Mouse (Mus musculus) layer of hippocampus, adult 8-10 months (tissue): ENCODE results near the gene Rnf181. TPM values are rescaled to one million over a fixed set of nuclear protein-coding genes. Genes with fewer than 3 reads are reported as not detected.

Experiments
- DNase-seq, 2 experiments: peaks; one replicate each; pipeline ENCODE4 v3.0.0; 2022; ENCODE audit warnings: low spot score in 2 of 2
- total RNA-seq, 4 experiments: library from RNA; stranded (reverse); gene quantifications; 2 replicates each; pipeline ENCODE4 v1.2.4; 2022

Rnf181 gene
- total RNA-seq, 4 experiments from 2014 or later: 72.3 to 86.0 (median 78.8) TPM

DNA sequence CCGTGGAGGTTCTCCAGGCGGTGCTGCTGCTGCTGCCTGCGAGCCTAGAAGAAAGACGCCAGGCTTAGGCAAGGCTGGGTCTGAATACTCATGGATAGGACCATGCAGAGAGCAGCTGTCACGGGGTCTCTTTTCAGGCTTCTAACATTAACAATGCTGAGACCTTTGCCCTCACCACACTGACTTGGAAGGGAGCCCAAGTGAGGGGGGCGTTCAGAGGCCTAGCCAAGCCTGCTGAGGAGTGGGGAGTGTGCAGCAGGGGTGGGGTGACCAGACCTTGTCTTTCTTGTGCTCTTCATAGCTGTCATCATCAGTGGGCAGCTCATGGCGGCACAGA is 6.2 kb downstream of the Rnf181 start:
- DNase-seq: no peak

GRCm38 (mm10) chr6:72359891-72360598 is 6.7 kb downstream of the Rnf181 start:
- no peak for DNase-seq

- DNase-seq: no peak
These were observed 7.4 kb downstream of the Rnf181 start for GRCm38 (mm10) chr6:72359343-72359742.

DNA sequence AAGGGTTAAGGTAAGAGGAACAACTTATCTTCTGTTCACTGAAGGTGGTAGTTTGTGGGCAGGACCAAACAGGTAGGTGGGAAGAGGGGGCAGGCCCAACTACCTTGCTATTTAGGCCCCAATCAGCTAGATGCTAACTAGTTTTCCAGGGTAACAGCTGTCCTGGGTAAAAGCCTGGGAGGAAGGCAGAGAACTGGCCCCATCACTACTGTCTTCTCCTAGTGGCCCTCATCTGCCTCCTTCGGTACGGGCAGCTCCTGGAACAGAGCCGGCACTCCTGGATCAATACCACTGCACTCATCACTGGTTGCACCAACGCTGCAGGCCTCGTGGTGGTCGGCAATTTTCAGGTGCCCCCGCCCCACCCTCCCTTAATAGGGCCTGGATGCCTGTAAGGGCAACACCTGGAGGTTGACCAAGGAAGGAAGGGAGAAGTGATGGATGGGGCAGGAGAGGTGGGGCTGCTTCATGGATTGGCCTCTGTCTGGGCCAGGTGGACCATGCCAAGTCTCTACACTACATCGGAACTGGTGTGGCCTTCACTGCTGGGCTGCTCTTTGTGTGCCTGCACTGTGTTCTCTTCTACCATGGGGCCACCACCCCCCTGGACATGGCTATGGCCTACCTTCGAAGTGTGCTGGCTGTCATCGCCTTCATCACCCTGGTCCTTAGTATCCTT is 8.5 kb downstream of the Rnf181 start:
- DNase-seq: no peak

DNA sequence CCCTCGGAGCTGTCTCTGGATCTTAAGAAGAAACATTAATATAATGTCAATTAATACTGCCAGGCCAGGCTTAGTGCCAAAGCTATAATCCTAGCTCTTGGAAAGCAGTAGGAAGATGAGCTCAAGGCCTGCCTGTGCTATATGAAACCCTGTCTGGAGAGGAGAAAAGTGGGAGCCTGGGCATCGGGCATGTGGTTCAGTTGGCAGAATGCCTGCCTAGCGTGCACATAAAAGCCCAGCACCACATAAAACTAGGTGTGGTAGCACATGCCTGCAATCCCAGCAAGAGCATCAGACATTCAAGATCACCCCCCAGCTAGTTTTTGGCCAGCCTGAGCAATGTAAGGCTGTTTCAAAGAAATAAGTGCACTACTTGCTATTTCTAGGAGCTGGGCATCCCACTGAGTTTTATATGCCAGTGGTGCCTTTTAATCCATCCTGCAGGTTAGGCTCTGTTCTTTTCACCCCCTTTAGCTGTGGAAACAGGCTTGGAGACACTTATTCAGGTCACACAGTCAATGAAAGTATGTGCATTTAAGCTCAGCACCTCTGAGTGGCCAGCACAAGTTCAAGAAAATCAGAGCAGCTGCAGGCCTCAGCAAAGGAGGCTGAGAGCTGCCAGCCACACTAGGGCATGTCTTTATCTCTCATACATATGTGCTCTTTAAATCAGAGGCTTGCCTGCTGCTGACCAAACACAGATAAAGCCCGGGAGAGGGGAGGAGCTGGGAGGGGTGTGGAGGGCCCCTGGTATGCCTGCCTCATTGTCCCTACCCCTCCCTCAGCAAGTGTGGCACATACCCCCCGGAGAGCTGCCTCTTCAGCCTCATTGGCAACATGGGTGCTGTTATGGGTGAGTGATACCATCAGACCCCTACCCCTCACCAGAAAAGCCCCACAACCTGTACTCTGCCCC is 9.3 kb downstream of the Rnf181 start:
- DNase-seq: no peak

DNA sequence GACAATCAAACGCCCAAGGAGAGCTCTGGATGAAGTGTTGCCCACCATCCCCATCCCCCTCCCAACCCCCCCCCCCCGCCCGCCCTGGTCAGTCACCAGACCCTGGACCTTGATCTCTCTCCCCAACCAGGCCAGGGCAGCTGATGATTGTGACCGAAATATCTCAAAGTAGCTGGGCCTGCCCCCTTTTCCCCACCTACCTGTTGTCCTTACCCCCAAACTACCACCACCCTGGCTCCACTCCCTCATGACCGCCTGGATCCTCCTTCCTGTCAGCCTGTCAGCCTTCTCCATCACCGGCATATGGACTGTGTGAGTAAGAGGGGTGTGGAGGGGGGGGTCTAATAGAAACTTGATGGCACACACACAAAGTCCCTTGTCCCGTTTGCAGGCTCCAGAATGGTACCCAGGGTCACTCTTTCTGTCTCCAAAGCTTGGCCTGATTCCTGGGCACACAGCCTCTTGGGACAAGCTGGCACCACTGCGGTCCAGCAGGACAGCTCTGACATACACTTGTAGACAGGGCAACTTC is 10.7 kb downstream of the Rnf181 start:
- no peak for DNase-seq

GRCm38 (mm10) chr6:72355066-72355911 is 11.5 kb downstream of the Rnf181 start, which contains the start of gene Tmem150a:
Tmem150a (plus strand) TSS chr6:72355447.
- DNase-seq: peak; percentile 73 to 74

DNA sequence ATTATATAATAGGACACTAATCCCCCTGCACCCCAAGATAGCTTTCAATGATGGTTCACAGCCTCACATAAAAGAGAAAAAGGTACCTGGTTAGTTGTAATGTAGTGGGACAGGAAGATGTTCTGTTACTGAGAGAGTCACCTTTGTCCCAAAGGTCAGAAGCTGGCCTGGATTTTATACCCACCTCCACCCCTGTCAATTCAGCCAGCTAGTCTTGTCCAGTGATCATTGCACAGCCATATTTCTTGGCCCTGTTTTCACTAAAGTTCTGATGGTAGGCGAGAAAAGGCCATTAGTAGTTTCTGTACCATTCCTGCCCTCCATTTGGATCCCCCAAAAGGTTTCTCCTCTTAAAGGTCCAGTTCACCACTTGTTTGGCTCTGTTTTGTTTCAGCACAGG is 12.7 kb downstream of the Rnf181 start:
- DNase-seq: no peak

DNA sequence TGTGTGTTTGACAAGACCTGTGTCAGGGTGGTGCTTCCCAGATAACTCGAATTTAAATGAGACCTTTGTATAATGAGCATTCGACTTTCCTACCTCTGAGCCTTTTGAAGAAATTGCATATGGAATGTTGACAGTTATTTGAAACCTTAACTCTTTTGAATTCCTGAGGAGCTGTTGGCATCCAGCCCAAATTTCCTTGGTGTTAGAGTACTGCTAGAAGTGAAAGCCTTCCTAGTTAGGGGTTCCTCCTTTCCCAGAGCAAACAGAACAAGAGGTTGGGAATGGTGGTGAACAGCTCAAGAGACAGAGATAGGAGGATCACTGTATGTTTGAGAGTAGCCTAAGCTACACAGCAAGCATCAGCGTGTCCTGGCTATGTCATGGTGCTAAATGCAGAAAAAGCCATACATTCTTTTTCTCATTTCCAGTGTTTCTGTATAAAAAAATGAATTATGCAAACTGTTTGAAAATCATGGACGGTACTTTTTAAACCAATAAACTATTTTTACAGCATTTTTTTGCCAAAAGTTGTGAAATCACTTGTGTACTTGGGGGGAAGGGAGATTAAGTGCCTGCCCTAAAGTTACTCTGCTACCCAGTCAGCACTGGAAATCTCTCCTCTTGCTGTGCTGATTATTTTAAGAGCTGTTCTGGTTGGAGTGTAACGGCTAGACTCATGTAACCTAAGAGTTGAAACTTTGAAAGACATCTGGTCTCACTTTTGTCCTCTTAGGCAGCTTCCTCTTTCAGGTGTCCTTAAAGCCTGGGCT is 13.9 kb downstream of the Rnf181 start:
- no peak for DNase-seq

GRCm38 (mm10) chr6:72350214-72350613 is 16.5 kb downstream of the Rnf181 start:
- no peak for DNase-seq

DNA sequence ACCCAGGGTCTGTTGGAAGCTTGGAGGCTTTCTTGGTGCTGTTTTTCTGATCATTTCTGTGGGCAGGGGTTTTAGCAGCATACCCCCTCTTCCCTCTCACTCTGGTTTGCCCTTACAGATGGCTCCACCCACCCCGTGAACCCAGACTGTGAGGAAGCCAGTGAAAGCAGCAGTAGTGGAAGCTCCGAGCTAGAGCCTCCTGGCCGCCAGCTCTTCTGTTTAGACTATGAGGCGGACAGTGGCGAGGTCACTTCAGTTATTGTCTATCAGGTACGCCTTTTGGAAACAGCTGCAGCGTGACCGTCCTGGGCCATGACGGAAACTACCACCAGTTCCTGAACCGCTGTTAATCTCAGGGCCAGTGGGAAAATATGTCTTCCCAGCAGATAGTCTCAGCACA is 18.3 kb downstream of the Rnf181 start:
- no peak for DNase-seq

- DNase-seq: peak in 1 of 2 experiments; percentile 76
These were observed 19.4 kb downstream of the Rnf181 start, which contains the start of gene 0610030E20Rik for GRCm38 (mm10) chr6:72347166-72347941. 0610030E20Rik (plus strand) TSS chr6:72347317.

DNA sequence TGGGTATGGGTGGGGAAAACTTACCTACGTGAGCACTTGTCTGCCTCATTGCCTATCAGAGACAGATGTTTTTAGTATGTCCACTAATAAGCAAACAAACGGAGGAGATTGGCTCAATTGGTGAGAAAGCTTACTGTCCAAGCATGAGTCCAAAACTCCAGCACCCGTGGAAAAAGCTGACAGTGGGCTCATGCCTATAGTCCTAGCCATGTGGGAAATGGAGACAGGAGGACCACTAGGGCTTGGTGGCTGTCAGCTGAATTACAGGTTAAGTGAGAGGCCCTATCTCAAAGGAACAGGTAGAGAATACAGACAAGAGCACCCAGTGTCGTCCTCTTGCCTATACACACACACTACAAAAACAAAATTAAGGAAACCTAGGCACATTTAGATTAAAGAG is 20.5 kb downstream of the Rnf181 start:
- DNase-seq: no peak

GRCm38 (mm10) chr6:72345633-72346032 is 21.1 kb downstream of the Rnf181 start:
- no peak for DNase-seq

GRCm38 (mm10) chr6:72345074-72345567 is 21.6 kb downstream of the Rnf181 start, which contains the start of gene Usp39:
Usp39 (minus strand) TSS chr6:72345184.
- DNase-seq: peak; percentile 92 to 96

DNA sequence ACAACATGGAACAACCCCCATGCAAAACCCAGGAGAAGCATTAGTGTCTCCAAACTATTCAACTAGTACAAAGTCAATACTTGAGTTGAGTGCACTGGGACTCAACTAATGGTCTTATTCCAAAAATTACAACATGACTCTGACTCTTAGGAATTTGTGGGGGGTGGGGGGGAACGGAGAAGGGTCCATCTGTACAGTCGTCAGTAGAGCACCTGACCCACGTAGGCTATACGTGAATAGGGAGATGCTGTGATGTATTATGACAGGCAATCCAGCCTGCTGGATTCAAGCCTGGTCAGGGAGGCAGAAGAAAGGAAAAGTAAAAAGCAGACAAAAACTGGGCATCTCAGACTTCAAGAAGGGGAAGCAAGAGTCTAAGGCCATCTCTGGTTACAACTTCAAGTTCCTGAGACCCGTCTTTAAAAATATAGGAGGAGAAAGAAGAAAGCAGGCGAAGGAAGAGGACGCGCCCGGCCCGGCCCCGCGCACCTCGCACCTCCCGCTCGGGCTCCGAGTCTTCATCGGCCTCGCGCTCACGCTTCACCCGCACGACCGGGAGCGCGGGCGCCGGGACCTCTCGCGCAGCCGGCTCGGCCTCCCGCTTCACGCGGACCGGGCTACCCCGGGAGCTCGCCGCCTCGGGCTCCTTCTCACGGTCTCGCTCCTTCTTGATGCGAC is 22.2 kb downstream of the Rnf181 start:
- no peak for DNase-seq

- no peak for DNase-seq
These were observed 26.3 kb downstream of the Rnf181 start for GRCm38 (mm10) chr6:72340481-72340880.

DNA sequence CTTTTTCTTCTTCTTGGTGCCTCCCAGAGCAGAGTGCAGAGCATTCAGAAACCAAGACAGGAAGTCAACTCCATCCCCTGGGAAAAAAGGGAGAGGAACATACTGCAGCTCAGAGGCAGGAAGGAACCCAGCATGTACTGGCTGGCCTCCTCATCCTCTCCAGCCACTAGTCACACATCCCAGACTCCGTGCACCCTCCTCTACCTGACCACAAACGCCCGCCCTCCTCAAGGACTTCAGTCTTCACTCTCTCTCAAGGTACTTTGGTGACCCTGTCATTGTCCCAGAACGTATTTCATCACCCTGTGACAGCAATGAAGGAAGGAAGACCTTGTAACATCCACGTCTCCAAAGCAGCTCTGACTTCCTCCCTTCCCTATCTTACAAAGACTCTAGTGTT is 33.6 kb downstream of the Rnf181 start:
- no peak for DNase-seq
